Mouse (Mus musculus): ENCODE measurements around the gene Adgrl4. TPM values are rescaled to one million over a fixed set of nuclear protein-coding genes. Genes with fewer than 3 reads are reported as not detected.

Adgrl4 gene
- polyA plus RNA-seq, 1 experiment from 2014 or later, result 5.0 TPM

- H3K36me3 ChIP-seq, result no peaks in the 10 kb centered on the region
- no peak overlapping the region for H3K9ac ChIP-seq
- H3K27me3 ChIP-seq, result peaks cover 13% of the 10 kb centered on the region
- 75% methylated on average over 5 of the region's 5 CpGs for WGBS
- no peak overlapping the region for H3K27ac ChIP-seq
- H3K4me2 ChIP-seq (replicated peaks), result peak overlapping the region; percentile 66; the same call in 1 of the 2 replicates
- no peak overlapping the region for H3K4me3 ChIP-seq
- H3K9me3 ChIP-seq, result no peaks in the 10 kb centered on the region
- H3K4me1 ChIP-seq, result peaks cover 8% of the 10 kb centered on the region
- no peak for ATAC-seq (ENCODE audit: low FRiP score, low read depth)
These were observed 677 bp downstream of the Adgrl4 start for GRCm38 (mm10) chr3:151438364-151438763.

GRCm38 (mm10) chr3:151439976-151440375 lies 2.3 kb downstream of the Adgrl4 start:
- WGBS, result 60% methylated on average over 2 of the region's 2 CpGs
- H3K9ac ChIP-seq, result no peak overlapping the region
- H3K27me3 ChIP-seq, result peaks cover 13% of the 10 kb centered on the region
- H3K4me1 ChIP-seq, result peaks cover 8% of the 10 kb centered on the region
- H3K9me3 ChIP-seq, result no peaks in the 10 kb centered on the region
- H3K4me2 ChIP-seq (replicated peaks), result no peak overlapping the region
- H3K36me3 ChIP-seq, result no peaks in the 10 kb centered on the region
- ATAC-seq (ENCODE audit: low FRiP score, low read depth), result no peak
- H3K4me3 ChIP-seq, result no peak overlapping the region
- H3K27ac ChIP-seq, result no peak overlapping the region

- ATAC-seq (ENCODE audit: low FRiP score, low read depth), result no peak
- 86% methylated on average over 2 of the region's 2 CpGs for WGBS
- Histone ChIP-seq H3K4me3 (no peak overlapping the region), H3K9me3 (no peaks in the 10 kb centered on the region), H3K4me2 (replicated peaks) (no peak overlapping the region), H3K4me1 (peaks cover 8% of the 10 kb centered on the region), H3K36me3 (no peaks in the 10 kb centered on the region), H3K9ac (no peak overlapping the region), H3K27me3 (peaks cover 13% of the 10 kb centered on the region), H3K27ac (no peak overlapping the region)
These were observed 4.3 kb downstream of the Adgrl4 start for GRCm38 (mm10) chr3:151442026-151442425.

GRCm38 (mm10) chr3:151443486-151443885 lies 5.8 kb downstream of the Adgrl4 start:
- Histone ChIP-seq H3K4me2 (replicated peaks) (no peak overlapping the region), H3K27me3 (peaks cover 3% of the 10 kb centered on the region; the same call in 1 of the 2 replicates), H3K36me3 (no peaks in the 10 kb centered on the region), H3K4me1 (no peaks in the 10 kb centered on the region), H3K4me3 (no peak overlapping the region), H3K27ac (no peak overlapping the region), H3K9me3 (no peaks in the 10 kb centered on the region), H3K9ac (no peak overlapping the region)
- WGBS, result 80% methylated on average over 5 of the region's 5 CpGs
- ATAC-seq (ENCODE audit: low FRiP score, low read depth), result no peak

- peaks cover under 1% of the 10 kb centered on the region; the same call in 1 of the 2 replicates for H3K27me3 ChIP-seq
- WGBS, result 81% methylated on average over 4 of the region's 4 CpGs
These were observed 6.6 kb downstream of the Adgrl4 start for GRCm38 (mm10) chr3:151444284-151444683.

GRCm38 (mm10) chr3:151445936-151446335 lies 8.2 kb downstream of the Adgrl4 start:
- H3K27ac ChIP-seq, result no peak overlapping the region
- no peaks in the 10 kb centered on the region for H3K9me3 ChIP-seq
- ATAC-seq (ENCODE audit: low FRiP score, low read depth), result no peak
- no peaks in the 10 kb centered on the region for H3K27me3 ChIP-seq
- 55% methylated on average over 2 of the region's 2 CpGs for WGBS
- H3K36me3 ChIP-seq, result no peaks in the 10 kb centered on the region
- no peak overlapping the region for H3K4me3 ChIP-seq
- H3K4me2 ChIP-seq (replicated peaks), result no peak overlapping the region
- H3K9ac ChIP-seq, result no peak overlapping the region
- H3K4me1 ChIP-seq, result no peaks in the 10 kb centered on the region

More at GRCm38 (mm10) chr3:151444284-151444683, 6.6 kb downstream of the Adgrl4 start:
- no peak overlapping the region for H3K4me3 ChIP-seq
- H3K9ac ChIP-seq, result no peak overlapping the region
- no peaks in the 10 kb centered on the region for H3K4me1 ChIP-seq
- no peaks in the 10 kb centered on the region for H3K36me3 ChIP-seq
- no peak overlapping the region for H3K27ac ChIP-seq
- no peak for ATAC-seq (ENCODE audit: low FRiP score, low read depth)
- no peaks in the 10 kb centered on the region for H3K9me3 ChIP-seq
- no peak overlapping the region for H3K4me2 ChIP-seq (replicated peaks)

GRCm38 (mm10) chr3:151454985-151455701 lies 17.5 kb downstream of the Adgrl4 start:
- no peak for ATAC-seq (ENCODE audit: low FRiP score, low read depth)
- WGBS, result 59% methylated on average over 6 of the region's 6 CpGs
- Histone ChIP-seq H3K36me3 (no peaks in the 10 kb centered on the region), H3K27ac (no peak overlapping the region), H3K9ac (no peak overlapping the region), H3K27me3 (no peaks in the 10 kb centered on the region), H3K4me2 (replicated peaks) (no peak overlapping the region), H3K4me1 (no peaks in the 10 kb centered on the region), H3K9me3 (no peaks in the 10 kb centered on the region), H3K4me3 (no peak overlapping the region)

GRCm38 (mm10) chr3:151459430-151460190 lies 21.9 kb downstream of the Adgrl4 start:
- Histone ChIP-seq H3K27me3 (no peaks in the 10 kb centered on the region), H3K9ac (no peak overlapping the region), H3K4me3 (no peak overlapping the region), H3K4me2 (replicated peaks) (no peak overlapping the region), H3K27ac (no peak overlapping the region), H3K4me1 (no peaks in the 10 kb centered on the region), H3K36me3 (no peaks in the 10 kb centered on the region), H3K9me3 (no peaks in the 10 kb centered on the region)
- ATAC-seq (ENCODE audit: low FRiP score, low read depth), result no peak
- WGBS, result 80% methylated on average over 3 of the region's 3 CpGs

GRCm38 (mm10) chr3:151465215-151465614 lies 27.5 kb downstream of the Adgrl4 start:
- H3K27me3 ChIP-seq, result no peaks in the 10 kb centered on the region
- H3K4me2 ChIP-seq (replicated peaks), result no peak overlapping the region
- no peak overlapping the region for H3K27ac ChIP-seq
- no peak overlapping the region for H3K4me3 ChIP-seq
- H3K9me3 ChIP-seq, result no peaks in the 10 kb centered on the region
- 55% methylated on average over 4 of the region's 4 CpGs for WGBS
- H3K9ac ChIP-seq, result no peak overlapping the region
- no peaks in the 10 kb centered on the region for H3K36me3 ChIP-seq
- no peak for ATAC-seq (ENCODE audit: low FRiP score, low read depth)
- no peaks in the 10 kb centered on the region for H3K4me1 ChIP-seq

- Histone ChIP-seq H3K27me3 (no peaks in the 10 kb centered on the region), H3K36me3 (no peaks in the 10 kb centered on the region), H3K4me3 (no peak overlapping the region), H3K9me3 (no peaks in the 10 kb centered on the region), H3K4me1 (no peaks in the 10 kb centered on the region), H3K9ac (no peak overlapping the region), H3K27ac (no peak overlapping the region), H3K4me2 (replicated peaks) (no peak overlapping the region)
- ATAC-seq (ENCODE audit: low FRiP score, low read depth), result no peak
- 88% methylated on average over 4 of the region's 4 CpGs for WGBS
These were observed 51.2 kb downstream of the Adgrl4 start for GRCm38 (mm10) chr3:151488853-151489252.

- Histone ChIP-seq H3K27ac (no peak overlapping the region), H3K4me1 (no peaks in the 10 kb centered on the region), H3K4me2 (replicated peaks) (no peak overlapping the region), H3K4me3 (no peak overlapping the region), H3K36me3 (no peaks in the 10 kb centered on the region), H3K27me3 (no peaks in the 10 kb centered on the region), H3K9ac (no peak overlapping the region), H3K9me3 (no peaks in the 10 kb centered on the region)
- 91% methylated on average over 3 of the region's 3 CpGs for WGBS
- no peak for ATAC-seq (ENCODE audit: low FRiP score, low read depth)
These were observed 67.9 kb downstream of the Adgrl4 start for GRCm38 (mm10) chr3:151505606-151506005.

GRCm38 (mm10) chr3:151511184-151511583 lies 73.5 kb downstream of the Adgrl4 start:
- Histone ChIP-seq H3K4me2 (replicated peaks) (no peak overlapping the region), H3K4me1 (no peaks in the 10 kb centered on the region), H3K27ac (no peak overlapping the region), H3K4me3 (no peak overlapping the region), H3K9ac (no peak overlapping the region), H3K9me3 (no peaks in the 10 kb centered on the region), H3K27me3 (no peaks in the 10 kb centered on the region), H3K36me3 (no peaks in the 10 kb centered on the region)
- ATAC-seq (ENCODE audit: low FRiP score, low read depth), result no peak
- WGBS, result 89% methylated on average over 5 of the region's 5 CpGs
